Mouse (Mus musculus) 3T3-L1 (cell line): ENCODE data around the gene Afdn.
"Not testable (repeated sequence)": the region's sequence is repeated elsewhere in the genome, so short reads cannot be mapped to it uniquely, and the experiment has no call there.

Experiments
- DNase-seq: peaks from one replicate; pipeline ENCODE4 v3.0.0-alpha.2; 2015; ENCODE audit warnings: low read depth, low spot score

Afdn gene

GRCm38 (mm10) chr17:13738916-13739315 lies 21.4 kb upstream of the Afdn start:
- no peak for DNase-seq

DNA sequence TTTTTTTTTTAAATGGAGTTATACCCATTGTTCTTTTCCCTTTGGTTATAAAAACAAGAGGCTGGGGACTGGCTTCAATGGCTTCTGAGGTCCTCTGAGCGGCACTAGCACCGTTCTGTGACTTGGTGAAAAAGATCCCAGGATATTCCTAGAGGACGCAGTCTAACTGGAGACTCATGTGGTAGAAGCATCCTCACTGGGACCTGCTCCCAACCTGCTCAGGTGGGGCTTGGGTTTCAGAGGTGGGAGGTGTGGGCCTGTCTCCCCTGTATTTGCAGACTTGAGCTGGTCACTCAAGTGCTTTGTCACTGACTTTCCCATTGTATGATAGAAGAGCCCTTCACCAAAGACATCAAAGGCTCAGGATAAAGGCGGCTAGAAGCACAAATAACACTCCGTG lies 20.4 kb upstream of the Afdn start:
- DNase-seq, result no peak

- DNase-seq, result no peak
Measured at GRCm38 (mm10) chr17:13740796-13741195, 19.5 kb upstream of the Afdn start.

- DNase-seq, result no peak
Measured at GRCm38 (mm10) chr17:13741611-13742010, 18.7 kb upstream of the Afdn start.

DNA sequence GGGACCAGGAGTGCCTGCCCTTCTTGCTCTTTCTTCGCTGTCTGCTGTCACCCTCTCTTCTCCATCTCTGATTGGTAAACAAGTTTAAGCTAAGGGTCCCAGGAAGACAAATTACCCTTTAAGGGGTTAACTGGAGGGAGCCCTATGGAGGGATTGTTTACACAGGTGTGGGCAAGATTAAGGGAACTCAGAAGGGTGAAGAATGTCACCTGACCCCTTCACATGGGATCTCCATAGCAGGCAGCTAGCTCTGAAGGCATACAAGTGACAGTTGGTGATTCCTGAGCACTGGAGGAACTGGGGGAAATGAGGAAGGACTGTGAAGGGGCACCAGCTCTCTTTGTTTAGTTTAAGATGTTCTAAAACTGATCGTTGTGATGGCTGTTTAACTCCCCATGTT lies 18.0 kb upstream of the Afdn start:
- no peak for DNase-seq

DNA sequence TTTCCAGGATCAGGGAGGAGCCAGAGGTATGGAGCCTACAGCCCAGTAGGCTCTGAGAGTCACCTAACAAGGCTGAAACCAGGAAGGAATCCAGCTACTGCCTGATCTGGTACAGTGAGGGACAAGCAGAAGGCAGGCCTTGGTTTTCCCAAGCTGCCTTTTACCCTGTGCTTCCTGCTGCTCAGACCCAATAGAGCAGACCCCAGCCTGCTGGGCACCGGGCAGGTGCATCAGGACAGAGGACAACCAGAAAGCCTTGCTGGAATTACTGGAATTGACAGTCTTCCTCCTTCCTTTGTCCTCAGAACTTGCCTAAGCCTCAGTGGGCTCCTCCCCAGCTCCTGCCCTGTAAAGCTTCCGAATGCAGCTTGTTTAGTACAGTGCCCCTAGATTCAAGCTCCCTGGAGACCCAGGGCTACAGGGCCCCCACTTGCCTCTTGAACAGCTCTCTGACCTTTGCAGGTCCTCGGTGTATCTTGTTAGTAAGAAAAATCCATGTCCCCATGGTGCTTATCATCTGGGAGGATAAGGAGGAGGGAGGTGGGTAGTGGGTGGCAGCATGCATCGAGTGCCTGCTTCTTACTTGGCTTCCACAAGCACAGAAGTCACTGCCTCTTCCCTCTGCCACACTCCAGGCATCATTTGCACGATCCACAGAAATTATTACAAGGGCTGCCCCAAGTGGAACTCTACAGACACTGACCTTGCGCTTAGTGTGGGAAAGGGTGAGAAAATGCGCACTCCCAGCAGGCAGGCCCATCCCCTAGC lies 17.2 kb upstream of the Afdn start:
- DNase-seq, result no peak

- DNase-seq, result peak; percentile 64
Measured at GRCm38 (mm10) chr17:13743709-13744079, 16.6 kb upstream of the Afdn start.

GRCm38 (mm10) chr17:13744219-13744618 lies 16.1 kb upstream of the Afdn start:
- DNase-seq, result no peak

DNA sequence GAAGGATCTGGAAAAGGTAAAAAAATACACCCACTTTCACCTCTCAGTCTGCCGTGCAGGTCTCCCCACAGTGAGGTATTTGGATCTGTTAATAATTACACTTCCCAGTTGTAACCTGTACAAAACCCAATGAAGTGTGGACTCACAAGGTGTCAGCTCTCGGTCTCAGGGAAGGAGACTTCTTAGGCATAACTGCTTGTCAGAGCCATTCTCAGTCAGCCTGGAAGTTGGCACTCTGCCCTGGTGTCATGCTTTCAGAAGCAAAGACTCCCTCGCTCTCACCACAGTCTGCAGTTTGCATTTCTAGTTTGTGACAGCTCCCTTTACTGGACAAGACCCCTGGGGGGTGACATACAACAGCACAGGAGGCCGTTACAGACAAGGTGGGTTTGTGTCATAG lies 15.5 kb upstream of the Afdn start:
- DNase-seq, result peak; percentile 27

DNA sequence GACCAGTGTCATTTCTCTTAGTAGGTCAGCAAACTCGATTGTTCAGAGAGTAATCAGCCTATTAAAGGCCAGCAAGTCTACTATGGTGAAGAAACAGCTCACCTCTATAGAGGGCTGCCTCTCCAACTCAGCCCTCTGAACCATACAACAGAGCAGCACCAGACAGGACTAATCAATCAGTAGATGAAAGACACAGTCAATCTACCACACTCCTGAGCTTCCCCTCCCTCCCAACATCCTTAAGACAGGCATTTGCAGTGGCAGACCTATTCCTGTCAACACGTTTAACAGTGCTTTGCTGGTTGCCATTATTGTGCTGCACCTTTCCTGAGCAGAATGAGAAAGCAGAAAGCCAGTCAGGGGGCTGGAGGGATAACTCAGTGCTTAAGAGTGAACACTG lies 15.0 kb upstream of the Afdn start:
- no peak for DNase-seq

- no peak for DNase-seq
Measured at GRCm38 (mm10) chr17:13746330-13746729, 14.0 kb upstream of the Afdn start.

- no peak for DNase-seq
Measured at GRCm38 (mm10) chr17:13747681-13748080, 12.7 kb upstream of the Afdn start.

GRCm38 (mm10) chr17:13749027-13749426 lies 11.3 kb upstream of the Afdn start:
- no peak for DNase-seq

DNA sequence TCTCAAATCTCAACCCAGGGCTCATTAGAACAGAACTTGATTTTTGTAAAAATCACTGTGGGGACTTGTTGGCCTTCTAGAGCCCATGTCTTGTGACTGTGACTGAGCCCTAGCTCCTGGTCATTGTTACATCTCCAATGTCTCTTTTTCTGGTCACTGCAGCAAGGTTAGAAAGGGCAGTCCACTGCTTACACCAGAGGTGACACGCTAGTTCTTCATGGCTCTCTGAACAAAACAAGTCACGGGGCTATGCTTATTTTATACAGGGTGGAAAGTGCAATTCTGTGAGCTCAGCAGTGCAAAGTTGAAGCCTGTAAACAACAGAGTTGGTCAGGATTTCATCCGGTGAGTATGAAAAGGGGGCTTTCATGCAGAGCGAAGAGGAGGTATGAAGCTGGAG lies 6.4 kb upstream of the Afdn start:
- no peak for DNase-seq

DNA sequence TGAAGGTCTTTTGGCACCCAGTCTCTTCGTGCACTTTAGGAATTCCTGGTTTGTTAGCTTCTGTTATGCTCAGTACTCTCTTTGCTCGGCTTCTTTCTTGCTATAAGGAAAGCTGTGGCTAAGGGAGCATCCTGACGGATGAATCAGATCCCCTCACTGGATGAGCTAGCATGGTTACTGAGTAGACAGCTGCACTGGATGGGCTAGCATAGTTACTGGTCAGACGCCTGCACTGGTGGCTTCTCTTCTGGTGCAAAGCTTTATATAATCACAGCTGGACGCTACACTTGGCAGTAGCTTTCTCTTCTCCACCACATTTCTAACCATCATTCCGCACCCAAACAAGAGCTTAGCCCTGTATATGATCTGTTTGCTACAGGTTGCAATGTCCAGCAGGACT lies 5.4 kb upstream of the Afdn start:
- DNase-seq, result no peak

GRCm38 (mm10) chr17:13758586-13758985 lies 1.8 kb upstream of the Afdn start:
- DNase-seq, result no peak

DNA sequence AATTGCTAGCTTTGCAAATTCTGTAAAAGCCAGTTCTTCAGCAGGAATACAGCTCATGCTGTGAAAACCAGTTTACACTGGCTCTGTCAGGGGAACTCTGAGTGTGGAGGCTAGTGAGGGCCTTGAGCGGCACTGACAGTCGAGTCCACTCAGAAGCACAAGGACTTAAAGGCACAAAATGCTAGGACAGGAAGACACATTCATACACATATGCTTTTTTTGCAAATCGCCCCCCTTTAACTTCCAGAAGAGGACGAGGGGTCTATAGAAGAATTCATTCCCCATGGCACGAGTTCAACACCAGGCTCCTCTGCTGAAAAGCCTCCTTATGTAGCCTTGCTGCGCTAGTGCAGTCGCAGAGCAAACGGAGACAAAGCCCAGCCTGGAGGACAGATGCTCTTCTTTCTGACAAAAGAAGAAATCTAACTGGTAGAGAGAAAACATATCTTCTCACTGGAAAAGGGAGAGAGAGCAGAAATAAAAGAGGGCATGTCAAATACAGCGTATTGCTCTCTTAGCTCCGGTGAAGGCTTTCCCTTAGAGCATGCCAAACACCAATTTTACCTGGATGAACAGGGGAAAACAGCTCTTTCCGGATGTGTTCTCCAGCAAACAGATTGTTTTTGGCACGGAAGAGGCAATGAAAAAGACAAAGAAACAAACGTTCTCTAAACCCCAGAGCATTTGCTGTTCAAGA lies 1.0 kb upstream of the Afdn start:
- peak; percentile 23 for DNase-seq

DNA sequence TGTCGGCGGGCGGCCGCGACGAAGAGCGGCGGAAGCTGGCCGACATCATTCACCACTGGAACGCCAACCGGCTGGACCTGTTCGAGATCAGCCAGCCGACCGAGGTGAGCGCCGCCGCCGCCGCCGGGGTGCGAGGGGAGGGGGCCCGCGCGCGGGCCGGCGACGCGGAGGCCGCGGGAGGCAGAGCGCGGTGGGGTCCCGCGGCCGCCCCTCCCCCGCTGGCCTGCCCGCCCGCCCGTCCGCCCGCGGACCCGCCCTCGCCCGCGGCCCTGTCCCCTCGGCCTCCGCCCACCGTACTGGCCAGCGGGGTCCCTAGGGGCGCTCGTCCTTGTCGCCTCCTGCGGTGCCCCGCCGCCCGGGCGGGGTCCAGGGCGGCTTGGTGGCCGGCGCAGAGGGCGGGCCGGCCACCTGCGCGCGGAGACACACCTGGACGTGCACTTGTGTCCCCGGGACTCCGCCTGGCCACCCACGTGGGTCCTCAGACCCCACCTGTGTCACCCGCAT lies 388 bp downstream of the Afdn start:
- no peak for DNase-seq

GRCm38 (mm10) chr17:13761179-13761913 lies 1.0 kb downstream of the Afdn start, which contains the start of gene Tcte2:
Gene Tcte2, minus strand, starts transcription at chr17:13761825.
- peak; percentile 49 for DNase-seq

DNA sequence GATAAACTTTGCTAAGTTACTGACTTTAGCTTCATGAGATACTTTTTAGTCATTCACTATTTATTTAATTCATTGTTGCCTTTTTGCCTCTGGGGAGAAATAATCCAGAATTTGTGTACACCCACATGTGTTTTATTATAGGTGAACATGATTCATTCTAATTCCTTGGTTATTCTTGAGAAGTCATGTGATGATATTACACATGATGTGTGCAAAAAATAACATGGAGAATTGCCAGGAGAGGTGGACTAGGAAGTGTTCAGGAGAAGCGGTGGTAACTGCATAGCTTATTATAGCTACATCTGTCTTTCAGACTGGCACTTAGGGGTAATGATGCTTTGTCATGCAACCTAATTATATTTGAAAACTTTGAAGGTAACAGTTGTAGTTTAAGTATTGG lies 3.5 kb downstream of the Afdn start:
- DNase-seq, result peak; percentile 55

- not testable (repeated sequence) for DNase-seq
Measured at GRCm38 (mm10) chr17:13764911-13765310, 4.6 kb downstream of the Afdn start.

DNA sequence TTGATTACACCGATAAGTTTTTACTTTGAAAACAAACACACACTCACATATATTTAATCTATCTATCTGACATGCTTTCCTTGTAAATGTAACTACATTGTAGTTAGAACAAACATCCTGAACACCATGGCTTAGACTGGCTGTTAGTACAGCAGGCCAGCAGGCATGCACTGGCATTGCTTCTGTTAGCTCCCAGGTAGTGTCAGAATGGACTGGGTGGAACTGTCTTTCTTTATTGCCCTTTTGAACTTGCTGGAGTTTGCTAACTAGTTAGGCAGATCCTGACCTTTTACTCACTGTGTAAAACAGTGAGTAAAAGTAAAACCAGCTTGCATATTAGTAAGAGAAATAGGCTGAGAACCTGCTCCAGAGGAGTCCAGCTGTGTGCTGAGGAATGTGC lies 8.2 kb downstream of the Afdn start:
- no peak for DNase-seq
